Comparison of ENCODE assay signal across 1 mouse cellular context in the genomic region with DNA sequence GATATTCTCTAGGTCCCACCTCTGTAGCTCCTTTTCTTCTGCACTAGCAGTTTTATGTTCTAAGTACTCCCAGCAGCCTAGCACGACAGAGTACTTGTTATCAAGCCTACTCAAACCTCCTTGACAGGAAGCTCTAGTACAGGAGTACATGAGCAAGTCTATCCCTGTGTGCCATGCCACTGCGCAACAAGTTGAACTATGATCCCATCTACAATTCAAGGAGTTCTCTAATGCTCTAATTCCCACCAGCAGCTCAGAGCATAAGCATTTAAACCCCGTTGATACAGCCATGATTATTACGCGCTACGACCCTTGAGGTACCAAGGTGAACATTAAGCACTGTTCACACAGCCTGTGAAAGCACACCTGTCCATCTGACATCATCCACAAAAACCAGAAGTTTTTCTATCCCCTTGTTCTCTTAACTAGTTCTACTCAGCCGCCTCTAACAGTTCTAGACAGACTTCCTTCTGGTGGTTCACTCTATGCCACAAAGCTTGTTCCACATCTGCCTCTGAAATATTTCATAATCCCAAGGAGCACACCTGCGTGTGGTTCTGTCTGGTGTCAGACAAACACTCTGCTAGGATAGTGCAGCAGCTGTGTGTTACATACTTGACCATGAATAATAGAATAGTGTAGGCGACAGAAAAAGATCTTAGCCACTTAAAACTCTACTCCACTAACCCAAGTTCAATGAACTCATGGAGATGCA.
A peak's percentile ranks its signal among the peaks of the same experiment; 100 is the strongest.
TF ChIP-seq lines count a peak whose summit lies in the region.

No protein-coding gene starts in this region.

TF ChIP-seq in CH12.LX, 34 proteins besides CTCF, POLR2A, EP300 and RAD21 (continued from another document):
- TF ChIP-seq MYC (IDR thresholded peaks at IDR 0.05; ENCODE audit: low read depth, low read length) (no peak), NELFE (IDR thresholded peaks at IDR 0.05; ENCODE audit: low read depth, low read length) (no peak), PAX5 (IDR thresholded peaks at IDR 0.05; ENCODE audit: low read length) (no peak), ETS1 (conservative IDR thresholded peaks at IDR 0.05; ENCODE audit: low read depth, low read length) (peak; percentile 22; the same call in 1 of the 2 replicates), TCF12 (IDR thresholded peaks at IDR 0.05; ENCODE audit: low read depth, low read length) (no peak; the same call in 1 of the 2 replicates), ZC3H11A (IDR thresholded peaks at IDR 0.05; ENCODE audit: low read depth, low read length) (no peak)
TF ChIP-seq in CH12.LX: peak in this region for 1.
